Mouse (Mus musculus) ES-E14 (cell line): Measurements from ENCODE around the gene Gpr179.

Source experiments
- HCFC1 ChIP-seq: IDR thresholded peaks from 2 replicates; pipeline ENCODE4 v1.6.1; 2012; ENCODE audit warnings: low read length, inconsistent platforms, borderline replicate concordance; ENCODE audit not compliant: insufficient read depth
- ZC3H11A ChIP-seq: IDR thresholded peaks from 2 replicates; pipeline ENCODE4 v1.6.1; 2012; ENCODE audit warnings: low read depth, mild to moderate bottlenecking, inconsistent platforms, low read length, borderline replicate concordance

DNA sequence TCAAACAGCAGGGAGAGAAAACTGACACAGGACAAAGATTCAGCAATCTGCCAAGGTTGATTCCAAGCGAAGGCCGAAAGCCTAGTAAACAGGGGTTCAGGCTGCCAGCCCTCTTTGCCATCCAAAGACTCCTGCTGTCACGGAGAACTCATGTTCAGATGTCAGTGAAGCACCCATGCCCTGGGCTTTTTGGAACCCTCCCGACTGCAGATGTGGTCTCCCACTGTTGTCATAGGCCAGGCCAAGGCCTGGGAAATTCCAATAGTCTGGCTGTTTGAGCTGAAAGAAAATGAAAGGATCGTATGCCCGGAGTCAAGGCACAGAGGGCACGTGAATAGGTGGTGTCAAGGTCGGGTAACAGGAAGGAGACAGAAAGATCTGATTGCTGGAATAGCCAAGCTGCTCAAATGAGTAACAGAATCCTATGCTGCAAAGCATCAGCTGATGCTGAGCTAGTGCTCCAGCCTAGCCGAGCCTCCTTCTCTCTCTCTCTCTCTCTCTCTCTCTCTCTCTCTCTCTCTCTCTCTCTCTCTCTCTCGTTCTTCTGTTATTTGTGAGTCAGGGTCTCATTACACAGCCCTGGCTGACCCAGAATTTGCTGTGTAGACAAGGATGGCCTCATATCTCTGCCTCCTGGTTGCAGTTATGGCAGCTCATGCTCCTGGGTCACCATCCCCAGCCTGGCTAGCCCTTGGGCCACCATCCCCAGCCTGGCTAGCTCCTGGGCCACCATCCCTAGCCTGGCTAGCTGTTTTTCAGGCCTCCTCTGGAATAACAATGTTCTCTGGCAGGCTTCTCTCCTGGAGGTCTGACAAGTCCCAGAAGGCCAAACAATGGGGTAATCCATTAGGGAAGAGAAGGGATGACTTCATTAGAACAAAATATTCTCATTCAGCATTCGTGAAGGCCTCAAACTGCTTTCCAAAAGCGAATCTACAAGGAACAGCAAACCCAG, 62.3 kb downstream of the Gpr179 start:
- TF ChIP-seq ZC3H11A: no peak
- TF ChIP-seq HCFC1: no peak
